Mouse (Mus musculus) cerebellum, postnatal 25 days (tissue): ENCODE measurements around the gene Ajap1.

ENCODE experiments used
- DNase-seq, 2 experiments: peaks; one replicate each; pipeline ENCODE4 v3.0.0; 2021; ENCODE audit warnings: mixed read lengths in 2 of 2

The Ajap1 gene

DNA sequence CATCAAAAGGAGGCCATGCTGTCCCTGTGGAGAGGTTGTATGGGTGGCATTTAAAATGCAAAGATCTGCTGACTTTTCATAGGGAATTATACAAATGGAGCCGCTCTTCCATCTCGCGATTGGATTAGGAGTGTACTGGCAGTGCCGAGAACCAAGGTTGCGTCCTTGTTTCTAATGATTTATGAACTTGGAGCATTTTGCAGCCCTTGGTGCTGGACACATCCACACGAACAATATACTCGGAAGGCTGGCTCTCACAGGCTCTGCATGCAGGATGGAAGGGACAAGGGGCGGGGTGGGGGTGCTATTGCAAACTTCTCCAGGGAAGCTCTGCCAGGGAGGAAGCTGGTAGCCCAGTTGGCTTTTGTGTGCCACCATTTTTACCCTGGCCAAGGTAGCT is 31.1 kb downstream of the Ajap1 start:
- no peak for DNase-seq

- DNase-seq, result no peak
Observed at GRCm38 (mm10) chr4:153442522-153442921, 40.1 kb downstream of the Ajap1 start.

DNA sequence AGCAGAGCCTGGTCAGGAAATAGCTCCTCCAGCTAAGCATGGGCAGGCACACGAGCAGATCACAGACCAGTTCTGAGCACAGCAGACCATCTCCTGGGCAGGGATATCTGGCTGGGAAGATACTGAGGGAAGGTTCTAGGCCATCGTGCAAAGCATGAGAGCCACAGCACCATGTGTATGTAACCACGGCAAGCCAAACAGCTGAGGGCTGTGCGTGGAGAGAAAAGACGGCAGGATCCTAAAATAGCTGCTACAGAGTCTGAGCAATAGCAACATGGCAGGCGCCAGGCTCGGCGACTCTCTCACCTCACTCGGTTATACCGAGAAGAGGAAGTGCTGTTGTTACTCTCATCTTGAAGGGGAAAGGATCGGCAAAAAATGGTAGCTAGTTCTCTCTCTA is 42.7 kb downstream of the Ajap1 start:
- DNase-seq, result no peak

- DNase-seq, result peak in 1 of 2 experiments; percentile 26
Observed at GRCm38 (mm10) chr4:153439031-153439430, 43.6 kb downstream of the Ajap1 start.

DNA sequence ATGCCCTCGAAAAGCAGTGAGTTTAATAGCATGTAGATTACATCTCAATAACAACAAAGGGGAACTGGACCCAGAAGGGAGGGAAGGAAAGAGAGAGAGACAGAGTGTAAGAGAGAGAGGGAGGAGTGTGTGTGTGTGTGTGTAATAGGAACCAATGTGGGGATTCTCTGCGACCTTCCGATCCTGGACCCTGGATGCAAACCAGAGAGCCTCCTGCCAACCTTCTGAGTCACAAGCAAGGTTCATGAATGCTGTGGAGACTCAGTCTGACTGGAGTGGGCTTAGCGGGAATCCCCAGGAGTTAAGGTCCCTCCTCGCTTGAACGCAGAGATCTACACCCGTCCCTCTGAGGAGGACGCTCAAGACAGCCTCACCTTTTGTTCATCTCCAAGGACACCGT is 45.4 kb downstream of the Ajap1 start:
- DNase-seq, result no peak

- no peak for DNase-seq
Observed at GRCm38 (mm10) chr4:153435917-153436316, 46.7 kb downstream of the Ajap1 start.

DNA sequence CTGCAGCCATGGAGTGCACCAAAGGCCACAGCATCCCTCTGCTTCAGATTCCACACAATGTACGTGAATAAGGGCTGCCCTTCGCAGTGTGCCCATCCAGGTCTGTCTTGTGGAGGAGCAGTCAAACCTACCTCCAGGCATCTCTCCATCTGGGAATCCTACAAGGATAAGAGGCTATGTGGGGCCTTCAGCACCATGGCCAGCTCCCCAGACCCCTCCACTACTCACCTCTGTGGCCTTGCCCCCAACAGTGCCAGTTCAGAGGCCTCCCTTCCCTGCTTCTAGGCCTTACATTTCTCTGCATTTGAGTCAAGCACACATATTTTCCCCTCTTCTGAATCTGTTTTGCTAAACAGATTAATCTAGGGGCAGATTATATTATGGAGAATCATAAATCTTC is 52.6 kb downstream of the Ajap1 start:
- DNase-seq, result no peak

DNA sequence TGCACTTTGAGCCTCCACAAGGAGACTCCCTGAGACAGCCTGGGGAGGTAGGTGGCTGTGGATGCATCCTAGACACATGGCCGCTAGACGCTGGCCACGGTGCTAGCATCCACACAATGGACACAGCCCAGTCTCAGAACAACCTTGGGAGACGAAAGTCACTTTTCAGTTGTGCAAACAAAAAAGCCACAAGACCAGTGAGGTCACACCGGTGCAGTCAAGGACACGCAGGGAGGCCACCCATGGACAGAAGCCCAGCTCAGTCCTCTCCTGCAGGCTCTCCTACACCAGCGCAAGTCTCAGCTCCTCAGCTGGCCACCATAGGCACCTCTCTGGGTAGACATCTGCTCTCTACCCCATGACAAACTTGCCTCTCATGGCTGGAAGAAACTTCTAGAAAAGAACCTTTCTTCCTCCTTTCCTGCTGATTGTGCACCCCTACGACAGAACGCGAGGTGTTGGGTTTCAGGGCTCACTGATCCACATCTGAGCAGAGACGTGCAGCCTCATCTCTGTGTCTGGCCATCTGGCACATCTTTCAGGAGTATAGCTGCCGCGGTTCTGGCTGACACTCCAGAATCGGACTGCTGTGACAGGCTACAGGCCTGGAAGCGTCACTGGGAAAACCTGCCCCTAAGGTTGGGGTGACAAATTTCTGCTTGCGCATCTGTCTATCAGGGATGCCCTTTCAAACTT is 56.5 kb downstream of the Ajap1 start:
- DNase-seq, result no peak

GRCm38 (mm10) chr4:153424324-153424723 is 58.3 kb downstream of the Ajap1 start:
- DNase-seq, result no peak

DNA sequence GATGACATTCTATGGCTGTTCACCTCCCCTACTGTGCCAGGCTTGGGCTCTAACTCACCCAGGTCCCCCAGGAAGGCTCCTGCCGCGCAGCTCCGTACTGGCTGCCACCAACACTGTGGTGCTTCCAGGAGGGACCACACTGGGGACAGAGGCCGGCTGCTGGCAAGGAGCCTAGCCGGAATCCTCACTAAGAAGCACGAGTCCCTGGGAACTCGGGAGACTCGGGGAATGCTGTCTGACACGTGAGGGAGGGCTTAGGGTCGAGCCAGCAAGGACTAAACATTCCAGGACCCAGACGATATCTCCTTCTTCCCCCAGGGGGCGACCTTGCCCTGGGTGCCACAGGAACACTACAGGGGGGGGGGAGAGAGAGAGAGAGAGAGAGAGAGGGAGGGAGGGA is 64.7 kb downstream of the Ajap1 start:
- peak; percentile 29 to 58 for DNase-seq

DNA sequence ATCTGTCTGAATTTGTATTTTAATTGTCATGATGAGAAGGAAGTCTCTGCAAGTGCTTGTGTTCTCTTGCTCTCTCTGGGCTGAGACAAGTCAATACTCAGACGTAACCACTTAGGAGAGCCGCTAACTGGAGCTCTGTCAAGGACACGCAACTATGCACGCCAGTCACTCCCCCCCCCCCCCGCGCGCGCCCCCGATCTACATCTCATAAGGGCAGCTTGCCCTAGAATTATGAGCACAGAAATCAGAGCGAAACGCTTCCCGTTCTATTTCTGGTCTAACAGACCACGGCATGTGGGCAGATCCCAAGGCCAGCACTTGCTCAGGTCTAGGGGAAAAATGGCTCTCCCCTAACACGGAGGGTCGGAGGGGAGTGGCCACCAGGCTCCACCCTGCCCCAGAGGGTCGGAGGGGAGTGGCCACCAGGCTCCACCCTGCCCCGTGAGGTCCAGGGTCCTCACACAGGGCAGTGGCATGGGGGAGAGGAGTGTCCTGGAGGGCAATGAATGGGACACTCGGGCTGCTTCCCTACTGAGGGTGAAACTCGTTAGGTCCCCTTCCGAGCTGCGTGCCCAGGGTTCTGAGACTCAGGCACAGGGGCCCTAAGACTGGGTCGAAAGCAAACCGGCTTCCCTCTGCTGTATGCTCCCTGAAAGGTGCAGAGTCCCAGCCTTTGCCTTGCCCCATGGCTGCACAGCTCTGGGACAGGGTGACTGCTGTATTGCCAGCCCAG is 65.3 kb downstream of the Ajap1 start:
- no peak for DNase-seq

GRCm38 (mm10) chr4:153416111-153416510 is 66.5 kb downstream of the Ajap1 start:
- DNase-seq, result no peak

DNA sequence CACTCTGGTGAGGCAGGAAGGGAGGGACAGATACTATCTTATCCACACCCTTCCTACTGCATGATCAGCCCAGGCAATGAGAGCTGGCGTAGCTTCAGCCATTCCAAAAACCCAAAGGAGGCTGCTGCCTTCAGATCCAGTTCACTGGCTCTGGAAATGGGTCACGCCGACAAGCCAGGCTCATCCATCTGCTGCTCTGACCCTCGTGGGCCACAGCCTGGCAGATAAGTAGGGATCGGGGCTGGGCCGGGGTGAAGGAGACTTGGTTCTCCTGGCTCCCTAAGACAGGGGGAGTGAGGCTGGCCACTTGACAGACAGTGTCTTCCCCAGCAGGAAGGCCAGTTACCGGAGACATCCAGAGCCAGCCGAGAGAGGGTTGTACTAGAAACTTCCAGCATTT is 84.2 kb downstream of the Ajap1 start:
- DNase-seq, result peak; percentile 47 to 56

- DNase-seq, result no peak
Observed at GRCm38 (mm10) chr4:153387478-153387877, 95.1 kb downstream of the Ajap1 start.

DNA sequence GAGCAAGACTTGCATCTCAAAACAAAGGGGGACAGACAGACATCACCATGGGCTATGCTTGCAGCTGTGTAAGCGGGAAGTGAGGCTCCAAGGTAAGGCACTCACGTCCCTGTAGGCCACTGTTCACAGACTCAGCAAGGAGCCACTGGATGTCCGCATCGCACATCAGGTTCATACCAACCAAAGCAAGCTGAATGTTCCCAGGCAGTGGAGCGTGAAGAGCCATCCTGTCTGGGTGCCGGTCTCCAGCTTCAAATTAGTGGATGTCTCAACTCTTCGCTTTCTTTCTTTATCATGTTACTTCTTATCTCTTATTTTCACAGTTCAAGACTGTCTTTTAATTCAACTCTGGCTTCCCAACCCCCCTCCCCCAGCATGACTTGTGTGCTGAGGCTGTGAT is 101.2 kb downstream of the Ajap1 start:
- DNase-seq, result no peak

DNA sequence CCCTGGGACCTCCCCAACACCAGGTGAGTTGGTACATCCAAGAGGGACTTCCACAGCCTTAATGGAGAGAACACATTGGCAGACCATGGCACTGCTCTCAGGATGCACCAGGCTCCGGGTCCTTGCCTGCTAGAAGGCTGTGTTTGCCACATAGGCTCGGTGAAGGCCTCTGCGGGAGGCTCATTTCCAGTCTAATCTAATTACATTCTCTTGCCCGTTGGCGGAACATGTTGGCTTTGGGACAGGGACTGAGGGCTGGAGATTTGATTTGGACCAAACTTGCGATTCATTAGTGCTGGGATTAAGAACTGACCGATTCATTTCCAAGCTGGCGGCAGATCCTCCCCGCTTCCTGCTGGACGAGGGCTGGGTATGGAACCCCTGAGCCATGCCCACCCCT is 101.7 kb downstream of the Ajap1 start:
- DNase-seq, result peak; percentile 52 to 63

- DNase-seq, result peak; percentile 38 to 55
Observed at GRCm38 (mm10) chr4:153377981-153378380, 104.6 kb downstream of the Ajap1 start.

GRCm38 (mm10) chr4:153374233-153374632 is 108.4 kb downstream of the Ajap1 start:
- DNase-seq, result no peak

DNA sequence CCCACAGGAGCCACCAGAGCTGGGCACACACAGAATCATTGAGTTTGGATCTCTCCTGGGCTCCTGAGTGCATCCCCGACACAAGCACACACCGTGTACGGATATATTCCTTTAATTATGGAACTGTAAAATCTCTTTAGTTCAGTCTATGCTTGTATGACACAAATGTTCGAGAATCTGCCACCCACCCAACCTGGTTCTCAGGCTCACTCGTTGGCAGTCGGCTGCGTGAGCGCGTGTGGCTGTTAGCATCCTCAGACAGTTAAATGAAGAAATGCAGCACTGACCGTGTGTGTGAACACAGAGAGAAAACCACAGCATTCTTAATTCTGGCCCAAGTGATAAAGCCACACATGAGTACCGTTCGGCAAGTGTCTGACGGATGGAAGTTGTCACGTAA is 109.5 kb downstream of the Ajap1 start:
- no peak for DNase-seq

DNA sequence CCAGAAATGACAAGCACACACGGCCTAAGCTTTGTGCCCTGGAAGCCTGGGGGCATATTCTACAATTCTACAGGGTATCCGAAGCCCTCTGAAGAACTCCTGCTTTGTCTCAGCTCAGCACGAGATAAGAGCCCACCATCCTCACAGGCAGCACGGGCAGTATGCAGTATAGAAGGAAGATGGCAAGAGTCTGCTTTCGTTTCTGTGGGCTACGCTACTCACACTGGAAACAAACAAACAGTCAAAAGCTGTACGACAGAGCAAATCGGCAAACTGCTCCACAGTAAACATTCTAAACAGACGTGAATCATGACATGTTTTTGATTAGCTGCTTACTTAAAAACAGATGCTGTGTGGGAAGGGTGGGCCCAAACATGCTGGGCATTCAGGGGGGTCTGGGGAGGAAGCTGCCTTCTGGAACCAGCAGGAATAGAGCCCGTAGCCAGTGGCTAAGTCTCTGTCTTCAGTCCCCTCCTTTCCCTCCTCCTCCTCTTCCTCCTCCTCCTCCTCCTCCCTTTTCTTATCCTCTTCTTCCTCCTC is 113.9 kb downstream of the Ajap1 start:
- no peak for DNase-seq

- peak; percentile 57 to 75 for DNase-seq
Observed at GRCm38 (mm10) chr4:153360868-153361545, 121.6 kb downstream of the Ajap1 start.

GRCm38 (mm10) chr4:153358243-153358550 is 124.4 kb downstream of the Ajap1 start:
- no peak for DNase-seq

GRCm38 (mm10) chr4:153357539-153358242 is 124.9 kb downstream of the Ajap1 start:
- DNase-seq, result no peak
